Comparison of ENCODE assay signal across 9 mouse cellular contexts in genomic region chr14:32192437-32192836, GRCm38 (mm10). TPM values are rescaled to one million over a fixed set of nuclear protein-coding genes. Genes with fewer than 3 reads are reported as not detected.
DNase-seq lines count a peak whose midpoint lies in the region; ATAC-seq and TF ChIP-seq lines count a peak whose summit lies in the region.
"Had no signal": no experiment of that assay in that cellular context is flagged by ENCODE, and none has a peak within 500 bp of the region (broad histone marks: within the 10 kb centered on the region; RNA-seq: fewer than 3 reads in every experiment).

No protein-coding gene starts in this region.

- H3K9me3 ChIP-seq in heart, embryonic 11.5 days (replicated peaks; ENCODE audit: control insufficient read depth, low read length), result no peaks in the 10 kb centered on the region

- peaks cover 14% of the 10 kb centered on the region for H3K36me3 ChIP-seq in heart, adult 2 months (ENCODE audit: control insufficient read depth, insufficient read depth, low read length)
- H3K36me3 ChIP-seq in heart, embryonic 11.5 days (ENCODE audit: control insufficient read depth, insufficient read depth, low read length), result peaks cover 29% of the 10 kb centered on the region
- H3K36me3 ChIP-seq in splenic B cell, adult 2 months (ENCODE audit: control insufficient read depth, insufficient read depth, low read length, poor library complexity, severe bottlenecking), result peaks cover 7% of the 10 kb centered on the region

- H3K79me2 ChIP-seq in heart, adult 2 months (replicated peaks; ENCODE audit: control insufficient read depth, insufficient read depth, low read length), result 0 out of 2 replicates have a peak, but pooled peaks cover under 1% of the 10 kb centered on the region

- no peak for ATAC-seq in heart, embryonic 11.5 days (replicated peaks; ENCODE audit: insufficient number of reproducible peaks, low FRiP score, low TSS enrichment)

- no peak for TF ChIP-seq POLR2A in heart, adult 2 months (IDR thresholded peaks at IDR 0.05; ENCODE audit: insufficient read depth, low read depth, low read length)
- no peak for TF ChIP-seq POLR2A in brain, embryonic 14.5 days (IDR thresholded peaks at IDR 0.05; ENCODE audit: borderline replicate concordance, extremely low read depth, insufficient read depth, insufficient read length, poor library complexity, severe bottlenecking)

- intact Hi-C loops in heart, adult 2 months (cut with DNase I), result loop anchor here (2.0 to 10.0 kb wide), 3 partner anchors 70 to 538 kb away; no protein-coding TSS in a partner anchor

- TF ChIP-seq EP300 in heart, adult 2 months (IDR thresholded peaks at IDR 0.05; ENCODE audit: insufficient read depth, low read depth, low read length), result peak; percentile 78; the same call in 1 of the 2 replicates

- peak; percentile 39 to 64 for DNase-seq in heart, adult 2 months
- peak; percentile 16 to 42 for DNase-seq in CD8-positive naive resting alpha-beta T cell, adult 2 months (ENCODE audit: low read depth in 2 of 2, low spot score in 2 of 2)
- peak; percentile 74 for DNase-seq in brain, embryonic 14.5 days (ENCODE audit: low read depth)
- peak; percentile 30 for DNase-seq in forelimb bud, embryonic 11.5 days (ENCODE audit: low read depth, low spot score)
- peak; percentile 74 to 83 for DNase-seq in kidney, postnatal 36 days
- DNase-seq in lung, postnatal 10 days, result peak; percentile 71
- DNase-seq in splenic B cell, adult 2 months (ENCODE audit: low read depth, low spot score), result peak; percentile 66

- H3K27me3 ChIP-seq in heart, adult 2 months (ENCODE audit: control insufficient read depth, insufficient read depth, low read length), result no peaks in the 10 kb centered on the region
- H3K27me3 ChIP-seq in heart, embryonic 11.5 days (ENCODE audit: control insufficient read depth, insufficient read depth, low read length), result no peaks in the 10 kb centered on the region
- no peaks in the 10 kb centered on the region for H3K27me3 ChIP-seq in splenic B cell, adult 2 months (ENCODE audit: control insufficient read depth, insufficient read depth, low read length, poor library complexity, severe bottlenecking)

- no peak overlapping the region for H3K9ac ChIP-seq in heart, adult 2 months (ENCODE audit: low read depth, low read length)
- no peak overlapping the region for H3K9ac ChIP-seq in heart, embryonic 11.5 days (ENCODE audit: low read depth, low read length)

- no peak overlapping the region for H3K27ac ChIP-seq in heart, adult 2 months
- H3K27ac ChIP-seq in heart, embryonic 11.5 days (ENCODE audit: low read depth, low read length), result no peak overlapping the region

- H3K4me3 ChIP-seq in heart, adult 2 months, result no peak overlapping the region
- no peak overlapping the region for H3K4me3 ChIP-seq in heart, embryonic 11.5 days (ENCODE audit: low read depth, low read length)

- no peak overlapping the region for H3K4me2 ChIP-seq in heart, embryonic 11.5 days

- peak; percentile 84 for TF ChIP-seq CTCF in heart, adult 2 months (IDR thresholded peaks at IDR 0.05)
- peak; percentile 71 for TF ChIP-seq CTCF in brain, embryonic 14.5 days (IDR thresholded peaks at IDR 0.05; ENCODE audit: borderline replicate concordance, extremely low read depth, insufficient read depth, insufficient read length)

- peaks cover 1% of the 10 kb centered on the region; the same call in 1 of the 2 replicates for H3K4me1 ChIP-seq in heart, adult 2 months (ENCODE audit: control insufficient read depth, insufficient read depth, low read length)
- H3K4me1 ChIP-seq in heart, embryonic 11.5 days (ENCODE audit: control insufficient read depth, insufficient read depth, low read length), result no peaks in the 10 kb centered on the region

- 18% methylated on average over 3 of the region's 3 CpGs for WGBS in heart, adult 2 months
- 33% methylated on average over 3 of the region's 3 CpGs for WGBS in heart, embryonic 11.5 days (ENCODE audit: insufficient replicate concordance)

RNA-seq across cellular contexts. Expression of gene Timm23, which starts 9.3 kb away (rescaled TPM):
- 100 to 1,000 TPM; 206 to 234 TPM for total RNA-seq in heart, adult 2 months (2021)
- polyA plus RNA-seq in heart, adult 2 months (2012; rRNA removed), result 264 and 384 TPM in 2 replicates
- polyA plus RNA-seq in heart, embryonic 11.5 days (2014; fragmentation: Nextera tagmentation; extraction: Ambion mirVana), result 322 and 324 TPM in 2 replicates
- polyA plus RNA-seq in brain, embryonic 14.5 days (2012; rRNA removed), result 122 and 139 TPM in 2 replicates

RNA-seq across cellular contexts. Expression of gene Parg, which starts 9.3 kb away (rescaled TPM):
- total RNA-seq in heart, adult 2 months (2021), result 10 to 100 TPM; 20.0 to 21.2 TPM
- 3.7 and 6.3 TPM in 2 replicates for polyA plus RNA-seq in heart, adult 2 months (2012; rRNA removed)
- 33.4 and 36.7 TPM in 2 replicates for polyA plus RNA-seq in heart, embryonic 11.5 days (2014; fragmentation: Nextera tagmentation; extraction: Ambion mirVana)
- 14.4 and 22.0 TPM in 2 replicates for polyA plus RNA-seq in brain, embryonic 14.5 days (2012; rRNA removed)

RNA-seq across cellular contexts. Expression of gene Ncoa4, which starts 32.8 kb away (rescaled TPM):
- 100 to 1,000 TPM; 135 to 196 TPM for total RNA-seq in heart, adult 2 months (2021)
- polyA plus RNA-seq in heart, adult 2 months (2012; rRNA removed), result 36.7 and 72.2 TPM in 2 replicates
- 145 and 157 TPM in 2 replicates for polyA plus RNA-seq in heart, embryonic 11.5 days (2014; fragmentation: Nextera tagmentation; extraction: Ambion mirVana)
- polyA plus RNA-seq in brain, embryonic 14.5 days (2012; rRNA removed), result 53.0 and 56.5 TPM in 2 replicates

RNA-seq across cellular contexts. Expression of gene Msmb, which starts 50.6 kb away (rescaled TPM):
- not detected for total RNA-seq in heart, adult 2 months (2021)
- not detected in 2 replicates for polyA plus RNA-seq in heart, adult 2 months (2012; rRNA removed)
- polyA plus RNA-seq in heart, embryonic 11.5 days (2014; fragmentation: Nextera tagmentation; extraction: Ambion mirVana), result not detected in 2 replicates
- not detected in 2 replicates for polyA plus RNA-seq in brain, embryonic 14.5 days (2012; rRNA removed)
- total RNA-seq: left cerebral cortex, postnatal 25 days had no signal
